Mouse (Mus musculus) heart, adult 2 months (tissue): ENCODE data around the gene Plcb3. TPM values are rescaled to one million over a fixed set of nuclear protein-coding genes. Genes with fewer than 3 reads are reported as not detected.

Source experiments
- DNase-seq, 2 experiments: peaks; one replicate each; pipeline ENCODE4 v3.0.0; 2021
- H3K27ac ChIP-seq: fragments of 200-600 bp; 2 replicates; pipeline ENCODE4 v1.8.1; 2022
- H3K27me3 ChIP-seq: fragments of 200-500 bp; 2 replicates; pipeline ENCODE4 v1.6.1; 2012; ENCODE audit warnings: mild to moderate bottlenecking, low read length, inconsistent platforms, mixed read lengths; ENCODE audit not compliant: control insufficient read depth, insufficient read depth
- H3K36me3 ChIP-seq: fragments of 200-500 bp; 2 replicates; pipeline ENCODE4 v1.6.1; 2012; ENCODE audit warnings: low read length, inconsistent platforms; ENCODE audit not compliant: control insufficient read depth, insufficient read depth
- H3K4me1 ChIP-seq: fragments of 200-500 bp; 2 replicates; pipeline ENCODE4 v1.6.1; 2011; ENCODE audit warnings: low read length; ENCODE audit not compliant: control insufficient read depth, insufficient read depth
- H3K4me3 ChIP-seq: fragments of 200-600 bp; 2 replicates; pipeline ENCODE4 v1.8.1; 2022
- H3K79me2 ChIP-seq: fragments of 200-500 bp; replicated peaks from 2 replicates; pipeline ENCODE4 v1.6.1; 2012; ENCODE audit warnings: mild to moderate bottlenecking, inconsistent platforms, low read length, moderate library complexity, mixed read lengths; ENCODE audit not compliant: control insufficient read depth, insufficient read depth
- H3K9ac ChIP-seq: fragments of 200-500 bp; 2 replicates; pipeline ENCODE4 v1.6.1; 2012; ENCODE audit warnings: low read depth, mild to moderate bottlenecking, control low read depth, inconsistent platforms, low read length, mixed read lengths
- CTCF ChIP-seq: fragments of 200-600 bp; IDR thresholded peaks from 2 replicates; pipeline ENCODE4 v1.8.1; 2022; ENCODE audit warnings: antibody characterized with exemption, mild to moderate bottlenecking, moderate library complexity
- EP300 ChIP-seq: fragments of 200-500 bp; IDR thresholded peaks from 2 replicates; pipeline ENCODE4 v1.6.1; 2011; ENCODE audit warnings: low read depth, low read length, control low read depth; ENCODE audit not compliant: insufficient read depth
- POLR2A ChIP-seq: fragments of 200-500 bp; IDR thresholded peaks from 2 replicates; pipeline ENCODE4 v1.6.1; 2011; ENCODE audit warnings: mild to moderate bottlenecking, low read depth, low read length, control low read depth; ENCODE audit not compliant: insufficient read depth
- WGBS: fragments of 180-500 bp; shearing (Covaris S2); methylation state at CpG from one replicate; pipeline ENCODE4 v1.1.7; 2018; 5-methylcytosine and 5-hydroxymethylcytosine counted together
- intact Hi-C: fragments of 180-260 bp; cut with DNase I; formaldehyde crosslinking; loops from one replicate; pipeline ENCODE4 v1.15.1; 2025
- polyA plus RNA-seq: library from polyadenylated mRNA; depleted of rRNA; stranded (reverse); fragments of >200 nt; gene quantifications from 2 replicates; pipeline ENCODE4 v1.2.3, GENCODE M21; 2012
- total RNA-seq, 2 experiments: library from RNA; stranded (reverse); gene quantifications; 2 replicates each; pipeline ENCODE4 v1.2.3; 2021

The Plcb3 gene
- total and polyA plus RNA-seq, 3 experiments: 14.6 to 27.5 (median 15.2) TPM

- WGBS: 86% methylated on average over 20 of the region's 20 CpGs
- no peak for DNase-seq
- TF ChIP-seq CTCF: no peak
- Histone ChIP-seq H3K79me2 (no peaks in the 10 kb centered on the region), H3K27ac (no peak overlapping the region), H3K36me3 (no peaks in the 10 kb centered on the region), H3K9ac (no peak overlapping the region), H3K4me3 (no peak overlapping the region), H3K4me1 (no peaks in the 10 kb centered on the region), H3K27me3 (no peaks in the 10 kb centered on the region)
- intact Hi-C loops: no loop called here
Measured at GRCm38 (mm10) chr19:7014481-7015135, 38.3 kb upstream of the Plcb3 start.

- H3K36me3 ChIP-seq: no peaks in the 10 kb centered on the region
- no peak overlapping the region for H3K9ac ChIP-seq
- H3K79me2 ChIP-seq: no peaks in the 10 kb centered on the region
- no peaks in the 10 kb centered on the region for H3K27me3 ChIP-seq
- H3K4me3 ChIP-seq: no peak overlapping the region
- no peak for DNase-seq
- intact Hi-C loops: no loop called here
- H3K27ac ChIP-seq: no peak overlapping the region
- no peaks in the 10 kb centered on the region for H3K4me1 ChIP-seq
- TF ChIP-seq CTCF (no peak), EP300 (no peak), POLR2A (no peak)
- WGBS: 91% methylated on average over 9 of the region's 9 CpGs
Measured at GRCm38 (mm10) chr19:7013984-7014383, 37.7 kb upstream of the Plcb3 start.

- no peaks in the 10 kb centered on the region for H3K79me2 ChIP-seq
- no peaks in the 10 kb centered on the region for H3K27me3 ChIP-seq
- TF ChIP-seq EP300 (no peak), POLR2A (no peak), CTCF (no peak)
- no peak for DNase-seq
- no peaks in the 10 kb centered on the region for H3K4me1 ChIP-seq
- H3K9ac ChIP-seq: no peak overlapping the region
- intact Hi-C loops: no loop called here
- 88% methylated on average over 4 of the region's 4 CpGs for WGBS
- no peak overlapping the region for H3K27ac ChIP-seq
- H3K36me3 ChIP-seq: no peaks in the 10 kb centered on the region
- H3K4me3 ChIP-seq: no peak overlapping the region
Measured at GRCm38 (mm10) chr19:7012426-7012825, 36.2 kb upstream of the Plcb3 start.

- H3K4me1 ChIP-seq: peaks cover 5% of the 10 kb centered on the region; the same call in 1 of the 2 replicates
- H3K36me3 ChIP-seq: no peaks in the 10 kb centered on the region
- DNase-seq: no peak
- no peaks in the 10 kb centered on the region for H3K27me3 ChIP-seq
- H3K9ac ChIP-seq: no peak overlapping the region
- no peak overlapping the region for H3K4me3 ChIP-seq
- no peaks in the 10 kb centered on the region for H3K79me2 ChIP-seq
- TF ChIP-seq EP300: no peak
- no peak for TF ChIP-seq CTCF
- TF ChIP-seq POLR2A: no peak
- no peak overlapping the region for H3K27ac ChIP-seq
- whole genome bisulfite sequencing: 81% methylated on average over 9 of the region's 9 CpGs
- intact Hi-C loops: no loop called here
Measured at GRCm38 (mm10) chr19:7006892-7007593, 30.8 kb upstream of the Plcb3 start.

- 92% methylated on average over 19 of the region's 19 CpGs for WGBS
- Histone ChIP-seq H3K27me3 (no peaks in the 10 kb centered on the region), H3K36me3 (no peaks in the 10 kb centered on the region), H3K79me2 (no peaks in the 10 kb centered on the region), H3K4me1 (peaks cover 7% of the 10 kb centered on the region), H3K4me3 (no peak overlapping the region), H3K9ac (no peak overlapping the region), H3K27ac (no peak overlapping the region)
- DNase-seq: no peak
- TF ChIP-seq CTCF: no peak
- intact Hi-C loops: loop anchor here (5.0 kb wide), 1 partner anchor 38 kb away; the partner anchor contains the start of gene Stip1
Measured at GRCm38 (mm10) chr19:6999360-7000063, 23.2 kb upstream of the Plcb3 start.

- no peaks in the 10 kb centered on the region for H3K36me3 ChIP-seq
- no peak overlapping the region for H3K27ac ChIP-seq
- intact Hi-C loops: loop anchor here (5.0 kb wide), 1 partner anchor 39 kb away; the partner anchor contains the start of gene Stip1
- no peak overlapping the region for H3K9ac ChIP-seq
- WGBS: 90% methylated on average over 9 of the region's 9 CpGs
- peaks cover 9% of the 10 kb centered on the region for H3K4me1 ChIP-seq
- H3K79me2 ChIP-seq: no peaks in the 10 kb centered on the region
- H3K27me3 ChIP-seq: no peaks in the 10 kb centered on the region
- H3K4me3 ChIP-seq: no peak overlapping the region
- TF ChIP-seq CTCF (no peak), POLR2A (no peak), EP300 (no peak)
- peak in 1 of 2 experiments; percentile 18 for DNase-seq
Measured at GRCm38 (mm10) chr19:6997721-6998290, 21.5 kb upstream of the Plcb3 start.
